Mouse (Mus musculus): Measurements from ENCODE around the gene Cd38.

DNA sequence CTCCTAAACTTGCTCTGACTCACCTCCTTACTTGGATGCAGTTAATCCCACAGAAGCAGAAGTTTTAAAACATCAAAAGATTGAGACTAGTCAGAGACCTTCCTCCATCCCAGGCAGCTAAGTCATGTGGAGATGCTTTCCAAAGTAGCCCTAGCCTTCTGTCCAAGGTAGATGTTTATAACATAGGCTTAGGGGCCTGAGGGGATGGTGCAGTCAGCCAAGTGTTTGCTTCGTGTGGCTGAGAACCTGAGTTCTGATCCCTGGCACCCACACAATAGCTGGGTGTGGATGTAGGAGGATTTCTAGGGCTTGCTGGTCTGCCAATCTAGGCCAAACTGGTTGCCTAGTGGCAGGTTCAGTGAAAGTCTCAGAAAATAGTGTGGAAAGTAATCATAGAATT lies 84.9 kb downstream of the Cd38 start:
- no peak for TF ChIP-seq CTCF (IDR thresholded peaks at IDR 0.05; ENCODE audit: low read depth, low read length)
- no peak for TF ChIP-seq POLR2A (IDR thresholded peaks at IDR 0.05; ENCODE audit: insufficient read depth, low read length)
- no peak for TF ChIP-seq EP300 (IDR thresholded peaks at IDR 0.05; ENCODE audit: insufficient read depth, low read depth, low read length)
